Mouse (Mus musculus) neural tube, embryonic 14.5 days (tissue): ENCODE results near the gene Cd8a. TPM values are rescaled to one million over a fixed set of nuclear protein-coding genes. Genes with fewer than 3 reads are reported as not detected.
"Not testable (repeated sequence)": the region's sequence is repeated elsewhere in the genome, so short reads cannot be mapped to it uniquely, and the experiment has no call there.

Experiments used
- ATAC-seq: fragments of 200-750 bp; cut with Nextera tagmentation; 2 replicates; pipeline ENCODE4 v1.8.0; 2017; ENCODE audit warnings: low read depth, mild to moderate bottlenecking, moderate TSS enrichment, moderate library complexity
- H3K27ac ChIP-seq: fragments of 300-500 bp; sonication (generic); 2 replicates; pipeline ENCODE4 v1.5.1; 2014; ENCODE audit warnings: low read depth, mild to moderate bottlenecking, control low read depth, low read length, moderate library complexity, mixed read lengths
- H3K27me3 ChIP-seq: fragments of 300-500 bp; sonication (generic); 2 replicates; pipeline ENCODE4 v1.6.1; 2014; ENCODE audit warnings: low read length; ENCODE audit not compliant: control insufficient read depth, insufficient read depth
- H3K36me3 ChIP-seq: fragments of 300-500 bp; sonication (generic); 2 replicates; pipeline ENCODE4 v1.6.1; 2014; ENCODE audit warnings: low read length, mixed read lengths; ENCODE audit not compliant: control insufficient read depth, insufficient read depth
- H3K4me1 ChIP-seq: fragments of 300-500 bp; sonication (generic); 2 replicates; pipeline ENCODE4 v1.6.1; 2014; ENCODE audit warnings: low read length; ENCODE audit not compliant: control insufficient read depth, insufficient read depth
- H3K4me2 ChIP-seq: fragments of 300-500 bp; sonication (generic); 2 replicates; pipeline ENCODE4 v1.6.1; 2014; ENCODE audit warnings: mild to moderate bottlenecking, low read depth, low read length, control low read depth
- H3K4me3 ChIP-seq: fragments of 300-500 bp; sonication (generic); 2 replicates; pipeline ENCODE4 v1.5.1; 2014; ENCODE audit warnings: low read depth, low read length, control low read depth, mixed read lengths
- H3K9ac ChIP-seq: fragments of 300-500 bp; sonication (generic); replicated peaks from 2 replicates; pipeline ENCODE4 v1.6.1; 2014; ENCODE audit warnings: low read depth, mild to moderate bottlenecking, control low read depth, low read length, mixed read lengths
- H3K9me3 ChIP-seq: fragments of 300-500 bp; sonication (generic); 2 replicates; pipeline ENCODE4 v1.6.1; 2016; ENCODE audit warnings: low read length; ENCODE audit not compliant: control insufficient read depth
- WGBS: fragments of 180-500 bp; shearing (Covaris S2); extraction: QIAGEN DNeasy Blood & Tissue Kit; methylation state at CpG from one replicate; pipeline ENCODE4 v1.1.7; 2014; 5-methylcytosine and 5-hydroxymethylcytosine counted together
- polyA plus RNA-seq: library from polyadenylated mRNA; unstranded; fragments of >200 nt; fragmentation: Nextera tagmentation; extraction: Ambion mirVana; gene quantifications from 2 replicates; pipeline ENCODE4 v1.2.1, GENCODE M21; 2014

The Cd8a gene
- polyA plus RNA-seq, result not detected in 2 replicates

- Histone ChIP-seq H3K4me2 (no peak within 1 kb of the TSS), H3K9me3 (no peaks in the 10 kb centered on the region), H3K27me3 (no peaks in the 10 kb centered on the region), H3K9ac (no peak within 1 kb of the TSS), H3K36me3 (no peaks in the 10 kb centered on the region), H3K27ac (no peak within 1 kb of the TSS), H3K4me3 (no peak within 1 kb of the TSS), H3K4me1 (no peaks in the 10 kb centered on the region)
- 82% methylated on average over 14 of the region's 14 CpGs for WGBS
- no peak for ATAC-seq
These were observed at the start of gene Cd8a for GRCm38 (mm10) chr6:71373249-71373775. Cd8a (plus strand) TSS chr6:71373427.

GRCm38 (mm10) chr6:71324816-71325215 lies 48.4 kb upstream of the Cd8a start:
- H3K27me3 ChIP-seq, result no peaks in the 10 kb centered on the region
- WGBS, result 92% methylated on average over 9 of the region's 9 CpGs
- no peak overlapping the region for H3K9ac ChIP-seq
- H3K36me3 ChIP-seq, result no peaks in the 10 kb centered on the region
- no peak overlapping the region for H3K4me2 ChIP-seq
- no peaks in the 10 kb centered on the region for H3K4me1 ChIP-seq
- H3K9me3 ChIP-seq, result no peaks in the 10 kb centered on the region
- no peak overlapping the region for H3K4me3 ChIP-seq
- no peak for ATAC-seq
- H3K27ac ChIP-seq, result no peak overlapping the region

- Histone ChIP-seq H3K27me3 (no peaks in the 10 kb centered on the region), H3K4me2 (no peak overlapping the region), H3K36me3 (no peaks in the 10 kb centered on the region), H3K9ac (no peak overlapping the region), H3K4me1 (no peaks in the 10 kb centered on the region), H3K4me3 (no peak overlapping the region), H3K9me3 (no peaks in the 10 kb centered on the region), H3K27ac (no peak overlapping the region)
- WGBS, result 85% methylated on average over 6 of the region's 6 CpGs
- no peak for ATAC-seq
These were observed 43.3 kb upstream of the Cd8a start for GRCm38 (mm10) chr6:71329881-71330280.

GRCm38 (mm10) chr6:71330486-71330885 lies 42.7 kb upstream of the Cd8a start:
- ATAC-seq, result no peak
- no peaks in the 10 kb centered on the region for H3K36me3 ChIP-seq
- 87% methylated on average over 7 of the region's 7 CpGs for WGBS
- H3K4me2 ChIP-seq, result no peak overlapping the region
- H3K4me1 ChIP-seq, result no peaks in the 10 kb centered on the region
- no peak overlapping the region for H3K27ac ChIP-seq
- H3K9ac ChIP-seq, result no peak overlapping the region
- H3K27me3 ChIP-seq, result no peaks in the 10 kb centered on the region
- H3K4me3 ChIP-seq, result no peak overlapping the region
- H3K9me3 ChIP-seq, result no peaks in the 10 kb centered on the region

GRCm38 (mm10) chr6:71331491-71331890 lies 41.7 kb upstream of the Cd8a start:
- not testable (repeated sequence) for H3K4me3 ChIP-seq, H3K9ac ChIP-seq, H3K4me1 ChIP-seq, H3K9me3 ChIP-seq, H3K36me3 ChIP-seq, H3K27me3 ChIP-seq, ATAC-seq, H3K27ac ChIP-seq, H3K4me2 ChIP-seq
- 83% methylated on average over 1 of the region's 4 CpGs for WGBS

- no peaks in the 10 kb centered on the region for H3K36me3 ChIP-seq
- no peak overlapping the region for H3K9ac ChIP-seq
- 83% methylated on average over 11 of the region's 11 CpGs for WGBS
- no peaks in the 10 kb centered on the region for H3K9me3 ChIP-seq
- H3K4me1 ChIP-seq, result no peaks in the 10 kb centered on the region
- H3K4me2 ChIP-seq, result no peak overlapping the region
- no peak overlapping the region for H3K4me3 ChIP-seq
- no peaks in the 10 kb centered on the region for H3K27me3 ChIP-seq
- no peak for ATAC-seq
- no peak overlapping the region for H3K27ac ChIP-seq
These were observed 40.8 kb upstream of the Cd8a start for GRCm38 (mm10) chr6:71332236-71332965.

- Histone ChIP-seq H3K4me1 (no peaks in the 10 kb centered on the region), H3K27me3 (no peaks in the 10 kb centered on the region), H3K9ac (no peak overlapping the region), H3K4me2 (no peak overlapping the region), H3K36me3 (no peaks in the 10 kb centered on the region), H3K4me3 (no peak overlapping the region), H3K27ac (no peak overlapping the region), H3K9me3 (no peaks in the 10 kb centered on the region)
- no peak for ATAC-seq
- 73% methylated on average over 3 of the region's 3 CpGs for WGBS
These were observed 40.2 kb upstream of the Cd8a start for GRCm38 (mm10) chr6:71333031-71333430.

GRCm38 (mm10) chr6:71333578-71334273 lies 39.5 kb upstream of the Cd8a start:
- Histone ChIP-seq H3K27me3 (no peaks in the 10 kb centered on the region), H3K36me3 (no peaks in the 10 kb centered on the region), H3K9ac (no peak overlapping the region), H3K27ac (no peak overlapping the region), H3K9me3 (no peaks in the 10 kb centered on the region), H3K4me3 (no peak overlapping the region), H3K4me2 (no peak overlapping the region), H3K4me1 (no peaks in the 10 kb centered on the region)
- 92% methylated on average over 11 of the region's 11 CpGs for WGBS
- ATAC-seq, result no peak

- WGBS, result 96% methylated on average over 8 of the region's 8 CpGs
- H3K4me2 ChIP-seq, result no peak overlapping the region
- ATAC-seq, result no peak
- no peaks in the 10 kb centered on the region for H3K36me3 ChIP-seq
- no peak overlapping the region for H3K4me3 ChIP-seq
- H3K4me1 ChIP-seq, result no peaks in the 10 kb centered on the region
- no peak overlapping the region for H3K27ac ChIP-seq
- no peak overlapping the region for H3K9ac ChIP-seq
- H3K9me3 ChIP-seq, result no peaks in the 10 kb centered on the region
- H3K27me3 ChIP-seq, result no peaks in the 10 kb centered on the region
These were observed 35.6 kb upstream of the Cd8a start for GRCm38 (mm10) chr6:71337666-71338065.
